ENCODE assay signal across 23 mouse cellular contexts in the genomic region with DNA sequence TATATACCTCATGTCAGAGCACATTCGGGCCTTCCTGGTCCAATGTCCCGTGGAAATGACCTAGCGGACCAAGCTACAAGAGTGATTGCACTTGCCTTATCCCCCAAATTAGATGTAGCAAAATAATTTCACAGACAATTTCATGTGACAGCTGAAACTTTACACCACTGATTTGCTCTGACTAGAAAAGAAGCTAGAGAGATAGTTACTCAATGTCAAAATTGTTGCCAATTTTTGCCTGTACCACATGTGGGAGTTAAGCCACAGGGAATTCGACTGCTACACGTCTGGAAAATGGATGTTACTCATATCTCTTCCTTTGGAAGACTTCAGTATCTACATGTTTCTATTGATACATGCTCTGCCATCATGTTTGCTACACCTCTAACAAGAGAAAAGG.
DNase-seq lines count a peak whose midpoint lies in the region; ATAC-seq and TF ChIP-seq lines count a peak whose summit lies in the region.
"Had no signal": no experiment of that assay in that cellular context is flagged by ENCODE, and none has a peak within 500 bp of the region (broad histone marks: within the 10 kb centered on the region; RNA-seq: fewer than 3 reads in every experiment).

No protein-coding gene starts in this region.

- no peak overlapping the region for H3K9ac ChIP-seq in midbrain, embryonic 11.5 days (ENCODE audit: low read length)
- H3K9ac ChIP-seq in midbrain, embryonic 13.5 days (replicated peaks): no peak overlapping the region
- H3K9ac ChIP-seq: embryonic facial prominence, embryonic 12.5 days; forebrain, embryonic 13.5 days; forebrain, embryonic 15.5 days; forebrain, postnatal 0 days had no signal

- H3K9me3 ChIP-seq in midbrain, embryonic 11.5 days (ENCODE audit: control insufficient read depth, low read length): peaks cover 71% of the 10 kb centered on the region
- H3K9me3 ChIP-seq in midbrain, embryonic 13.5 days: peaks cover 86% of the 10 kb centered on the region
- H3K9me3 ChIP-seq in E14TG2a.4 (ENCODE audit: low read length): peaks cover 80% of the 10 kb centered on the region

- no peak overlapping the region for H3K4me3 ChIP-seq in midbrain, embryonic 11.5 days (ENCODE audit: low read depth, low read length)
- H3K4me3 ChIP-seq in midbrain, embryonic 13.5 days (replicated peaks): no peak overlapping the region
- 0 out of 2 replicates have a peak overlapping the region, but pooled peaks have one; percentile 0 for H3K4me3 ChIP-seq in E14TG2a.4 (replicated peaks; ENCODE audit: low read length)
- H3K4me3 ChIP-seq: embryonic facial prominence, embryonic 10.5 days; embryonic facial prominence, embryonic 12.5 days; forebrain, embryonic 13.5 days; forebrain, embryonic 15.5 days had no signal

- WGBS in midbrain, embryonic 11.5 days: 80% methylated on average over 5 of the region's 5 CpGs
- 82% methylated on average over 5 of the region's 5 CpGs for WGBS in midbrain, embryonic 13.5 days

- H3K27ac ChIP-seq in midbrain, embryonic 11.5 days (ENCODE audit: low read depth, low read length): no peak overlapping the region
- no peak overlapping the region for H3K27ac ChIP-seq in midbrain, embryonic 13.5 days
- H3K27ac ChIP-seq: embryonic facial prominence, embryonic 10.5 days; embryonic facial prominence, embryonic 12.5 days; forebrain, embryonic 13.5 days; forebrain, embryonic 15.5 days had no signal

- ATAC-seq in midbrain, embryonic 11.5 days (ENCODE audit: low FRiP score): no peak
- ATAC-seq in midbrain, embryonic 13.5 days: no peak
- ATAC-seq: activated CD4-positive, CD25-positive, alpha-beta regulatory T cell, adult 4 months; CD4-positive, CD25-positive, alpha-beta regulatory T cell, adult 4 months; forebrain, embryonic 13.5 days; forebrain, embryonic 15.5 days; forebrain, postnatal 0 days; Patski had no signal

- no peaks in the 10 kb centered on the region for H3K36me3 ChIP-seq in midbrain, embryonic 11.5 days (ENCODE audit: control insufficient read depth, insufficient read depth, low read length)
- H3K36me3 ChIP-seq in midbrain, embryonic 13.5 days: no peaks in the 10 kb centered on the region
- no peaks in the 10 kb centered on the region; the same call in 1 of the 2 replicates for H3K36me3 ChIP-seq in E14TG2a.4 (ENCODE audit: insufficient read depth, low read length)
- H3K36me3 ChIP-seq: embryonic facial prominence, embryonic 10.5 days; embryonic facial prominence, embryonic 12.5 days; forebrain, embryonic 15.5 days had no signal

- H3K27me3 ChIP-seq in midbrain, embryonic 11.5 days (ENCODE audit: control insufficient read depth, insufficient read depth, low read length): no peaks in the 10 kb centered on the region
- H3K27me3 ChIP-seq in midbrain, embryonic 13.5 days: no peaks in the 10 kb centered on the region
- no peaks in the 10 kb centered on the region for H3K27me3 ChIP-seq in E14TG2a.4 (ENCODE audit: insufficient read depth, low read length)
- H3K27me3 ChIP-seq: CH12.LX; embryonic facial prominence, embryonic 12.5 days; forebrain, embryonic 13.5 days; forebrain, embryonic 15.5 days; Patski had no signal

- no peak overlapping the region for H3K4me2 ChIP-seq in midbrain, embryonic 11.5 days
- H3K4me2 ChIP-seq in midbrain, embryonic 13.5 days (replicated peaks): no peak overlapping the region
- H3K4me2 ChIP-seq: embryonic facial prominence, embryonic 12.5 days; forebrain, embryonic 13.5 days; forebrain, embryonic 15.5 days had no signal

- no peak for TF ChIP-seq CTCF in E14TG2a.4 (conservative IDR thresholded peaks at IDR 0.05; ENCODE audit: low read length)

- intact Hi-C loops in left cerebral cortex, postnatal 25 days (cut with DNase I): no loop called here

- H3K4me1 ChIP-seq in midbrain, embryonic 11.5 days (ENCODE audit: control insufficient read depth, insufficient read depth, low read length): no peaks in the 10 kb centered on the region
- no peaks in the 10 kb centered on the region for H3K4me1 ChIP-seq in midbrain, embryonic 13.5 days (replicated peaks)
- no peaks in the 10 kb centered on the region for H3K4me1 ChIP-seq in E14TG2a.4 (replicated peaks; ENCODE audit: low read depth, low read length)
- H3K4me1 ChIP-seq: embryonic facial prominence, embryonic 10.5 days; embryonic facial prominence, embryonic 12.5 days; forebrain, embryonic 13.5 days; forebrain, embryonic 15.5 days had no signal

- peak; percentile 69 for DNase-seq in midbrain, embryonic 11.5 days (ENCODE audit: low spot score, missing footprints)
- DNase-seq in ovary, adult 18-20 months (ENCODE audit: low spot score): no peak
- no peak for DNase-seq in left cerebral cortex, postnatal 25 days (ENCODE audit: low spot score in 2 of 2)
- DNase-seq: adrenal gland, adult 8-10 months; adrenal gland, postnatal 14 days; adrenal gland, postnatal 36 days; B cell, adult 2 months; cerebellum, adult 11-12 months; cerebellum, adult 2 months; cerebellum, adult 9-10 months; cerebellum, postnatal 10 days; cerebellum, postnatal 25 days; forebrain, postnatal 0 days had no signal
